Mouse (Mus musculus): ENCODE measurements around the gene Rhobtb1.

The Rhobtb1 gene

GRCm38 (mm10) chr10:69328029-69328655, 176.9 kb downstream of the Rhobtb1 start:
- no peak for DNase-seq

- DNase-seq: no peak
These were observed 177.4 kb downstream of the Rhobtb1 start for GRCm38 (mm10) chr10:69328656-69329046.

- no peak for DNase-seq
These were observed 180.0 kb downstream of the Rhobtb1 start for GRCm38 (mm10) chr10:69331231-69331630.

GRCm38 (mm10) chr10:69333212-69333611, 182.0 kb downstream of the Rhobtb1 start:
- no peak for DNase-seq

- no peak for DNase-seq
These were observed 183.3 kb downstream of the Rhobtb1 start for GRCm38 (mm10) chr10:69334271-69335194.

GRCm38 (mm10) chr10:69335195-69335536, 183.9 kb downstream of the Rhobtb1 start:
- no peak for DNase-seq

- DNase-seq: no peak
These were observed 184.4 kb downstream of the Rhobtb1 start for GRCm38 (mm10) chr10:69335611-69336010.

GRCm38 (mm10) chr10:69336219-69336618, 185.0 kb downstream of the Rhobtb1 start:
- no peak for DNase-seq

- DNase-seq: no peak
These were observed 188.8 kb downstream of the Rhobtb1 start for GRCm38 (mm10) chr10:69340001-69340400.
